Mouse (Mus musculus) small intestine, adult 2 months (tissue): Measurements from ENCODE around the gene Zfp384.

ENCODE experiments used
- CTCF ChIP-seq: fragments of 200-500 bp; IDR thresholded peaks from 2 replicates; pipeline ENCODE4 v1.5.1; 2012; ENCODE audit warnings: low read depth, mild to moderate bottlenecking, control low read depth, inconsistent platforms, low read length, moderate library complexity, mixed read lengths; ENCODE audit not compliant: insufficient replicate concordance, insufficient read length; ENCODE audit errors: extremely low read depth
- POLR2A ChIP-seq: fragments of 200-500 bp; IDR thresholded peaks from 2 replicates; pipeline ENCODE4 v1.6.1; 2012; ENCODE audit warnings: low read depth, mild to moderate bottlenecking, control low read depth, inconsistent platforms, low read length, moderate library complexity

- TF ChIP-seq CTCF (no peak), POLR2A (no peak)
These were observed 31.3 kb downstream of the Zfp384 start for GRCm38 (mm10) chr6:125040221-125040620.
